Mouse (Mus musculus): ENCODE results near the gene Tube1.

Tube1 gene

GRCm38 (mm10) chr10:39133462-39134310, at the start of gene Tube1, which contains the start of gene Fam229b:
Gene Tube1 (plus strand): TSS chr10:39133976.
Gene Fam229b (minus strand): TSS chr10:39133914.
- peak; percentile 92 for DNase-seq (ENCODE audit: low spot score)

DNA sequence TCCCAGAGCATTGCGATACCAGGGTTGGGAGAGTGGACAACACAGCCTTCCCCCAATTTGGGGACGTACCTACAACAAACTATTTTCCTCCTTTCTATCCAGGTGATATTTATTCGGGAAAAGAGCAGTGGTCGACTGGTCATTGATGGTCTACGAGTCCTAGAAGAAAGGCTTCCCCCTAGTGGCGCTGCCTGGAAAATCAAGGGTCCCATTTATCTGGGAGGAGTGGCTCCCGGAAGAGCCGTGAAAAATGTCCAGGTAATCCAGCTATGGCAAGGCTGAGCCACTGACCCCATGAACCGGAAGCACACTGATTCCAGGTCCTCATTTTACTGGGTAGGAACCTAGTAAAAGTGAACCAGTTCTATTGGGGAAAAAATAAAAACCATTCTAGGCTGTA, 36.8 kb upstream of the Tube1 start:
- peak; percentile 59 for DNase-seq (ENCODE audit: low spot score)

DNA sequence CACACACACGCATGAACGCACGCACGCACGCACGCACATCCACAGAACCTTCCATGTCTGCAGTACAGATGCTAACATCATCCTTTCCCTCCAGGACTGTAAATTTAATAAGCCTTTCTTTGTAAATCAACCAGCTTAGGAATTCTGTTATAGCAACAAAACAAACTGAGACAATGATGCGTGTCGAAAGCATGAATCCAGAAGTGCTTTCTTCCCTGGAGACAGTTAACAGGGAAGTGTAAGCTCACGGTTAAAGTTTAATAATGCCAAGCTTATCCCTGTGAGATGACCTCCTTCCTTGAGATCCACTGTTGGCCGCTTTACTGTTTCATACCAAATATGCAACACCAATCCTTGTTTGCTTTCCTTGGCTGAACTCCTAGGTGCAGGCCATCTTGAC, 35.0 kb upstream of the Tube1 start:
- no peak for DNase-seq (ENCODE audit: low spot score)

DNA sequence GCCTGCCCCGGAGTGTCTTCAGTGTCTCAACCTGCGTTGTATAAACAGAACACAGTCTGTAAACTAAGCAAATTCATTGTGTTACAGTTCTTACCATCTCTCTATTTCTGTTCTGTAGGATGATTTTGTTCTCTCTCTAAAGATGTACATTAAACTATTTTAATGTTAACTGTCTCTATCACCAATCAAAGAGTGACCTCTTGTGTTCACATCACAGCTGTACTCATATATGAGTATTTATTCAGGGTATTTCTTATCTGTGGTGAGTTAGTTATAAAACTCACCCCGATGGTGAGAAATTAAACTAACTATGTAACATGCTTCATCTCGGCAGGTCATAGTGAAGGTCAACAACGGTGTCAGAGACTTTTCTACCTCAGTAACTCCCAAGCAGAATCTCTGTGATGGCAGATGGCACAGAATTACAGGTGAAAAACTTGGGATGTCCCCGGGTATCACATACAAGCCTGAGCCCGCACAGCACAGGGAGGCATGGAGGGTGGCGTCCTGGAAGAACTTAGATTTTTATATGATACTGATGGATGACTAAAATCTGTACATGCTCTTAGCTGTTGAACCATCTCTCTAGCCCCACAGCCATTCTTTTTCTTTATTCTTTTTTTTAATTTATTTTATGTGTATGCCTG, 28.9 kb upstream of the Tube1 start:
- no peak for DNase-seq (ENCODE audit: low spot score)

GRCm38 (mm10) chr10:39106413-39106812, 27.4 kb upstream of the Tube1 start:
- no peak for DNase-seq (ENCODE audit: low spot score)

DNA sequence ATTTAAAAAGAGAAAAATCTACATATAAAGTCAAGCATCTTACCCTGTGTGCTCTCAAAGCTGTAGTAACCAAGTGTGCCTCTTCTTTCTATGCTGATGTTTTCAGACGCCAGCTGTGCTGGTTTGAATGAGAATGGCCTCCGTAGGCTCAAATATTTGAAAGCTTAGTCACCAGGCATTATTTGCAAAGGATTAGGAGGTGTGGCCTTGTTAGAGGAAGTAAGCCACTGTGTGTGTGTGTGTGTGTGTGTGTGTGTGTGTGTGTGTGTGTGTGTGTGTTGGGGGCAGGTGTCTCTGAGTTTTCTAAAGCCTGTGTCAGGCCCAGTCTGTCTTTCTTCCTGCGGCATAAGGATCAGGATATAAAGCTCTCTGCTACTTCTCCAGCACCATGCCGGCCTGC, 26.8 kb upstream of the Tube1 start:
- no peak for DNase-seq (ENCODE audit: low spot score)

GRCm38 (mm10) chr10:39108837-39109488, 24.8 kb upstream of the Tube1 start:
- no peak for DNase-seq (ENCODE audit: low spot score)

DNA sequence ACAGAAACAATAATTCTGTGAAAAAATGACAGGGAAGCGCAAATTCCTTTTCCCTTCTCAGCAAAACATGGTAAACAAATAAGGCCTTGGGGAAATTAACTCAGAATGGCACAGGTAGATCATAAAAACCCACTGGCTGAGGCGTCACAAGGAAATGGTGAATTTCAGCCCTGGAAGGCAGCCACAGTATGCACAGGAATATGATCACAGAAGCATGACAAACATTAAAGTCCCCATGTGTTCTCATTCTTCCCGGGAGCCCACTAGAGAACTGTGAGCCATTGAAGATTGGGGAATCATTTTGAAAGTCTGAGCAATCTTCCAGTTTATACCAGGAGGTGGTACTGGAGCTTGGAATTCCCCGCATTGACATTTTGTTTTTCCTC, 24.3 kb upstream of the Tube1 start:
- DNase-seq (ENCODE audit: low spot score) = no peak

DNA sequence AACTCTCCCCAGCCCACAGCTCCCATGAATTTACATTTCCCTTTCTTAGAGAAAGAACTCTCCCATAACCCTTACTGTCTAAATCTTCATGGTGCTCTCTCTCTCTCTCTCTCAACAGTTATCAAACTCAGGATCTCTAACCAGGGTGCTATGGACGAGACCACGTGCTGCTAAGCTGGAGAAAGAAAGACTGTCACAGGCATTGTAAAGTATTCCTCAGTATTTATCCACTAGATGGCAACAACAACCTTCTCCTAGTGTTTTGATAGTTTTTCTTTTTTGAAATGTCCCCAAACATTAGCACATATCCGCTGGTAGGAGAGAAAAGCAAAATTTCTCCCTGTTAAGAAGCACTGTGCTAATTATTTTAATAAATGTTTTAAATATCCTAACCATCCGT, 12.4 kb upstream of the Tube1 start:
- no peak for DNase-seq (ENCODE audit: low spot score)

GRCm38 (mm10) chr10:39137766-39138165, 4.0 kb downstream of the Tube1 start:
- DNase-seq (ENCODE audit: low spot score) = no peak

DNA sequence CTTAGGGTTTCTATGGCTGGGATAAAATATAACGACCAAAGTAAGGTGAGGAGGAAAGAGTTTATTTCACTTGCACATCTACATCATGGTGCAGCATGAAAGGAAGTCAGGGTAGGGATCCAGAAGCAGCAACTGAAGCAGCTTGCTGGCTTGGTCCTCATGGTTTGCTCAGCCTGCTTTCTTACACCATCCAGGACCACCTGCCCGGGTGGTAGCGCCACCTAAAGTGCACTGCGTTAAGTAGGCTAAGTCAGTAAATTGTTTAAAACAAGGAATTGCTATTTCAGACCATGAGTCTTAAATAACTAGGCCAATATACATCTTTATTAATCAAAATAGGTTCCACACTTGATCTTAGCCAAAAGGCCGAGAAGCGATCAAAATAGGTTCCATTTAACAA, 5.0 kb downstream of the Tube1 start:
- DNase-seq (ENCODE audit: low spot score) = no peak

GRCm38 (mm10) chr10:39140843-39141242, 7.1 kb downstream of the Tube1 start:
- no peak for DNase-seq (ENCODE audit: low spot score)

GRCm38 (mm10) chr10:39141401-39141800, 7.6 kb downstream of the Tube1 start:
- no peak for DNase-seq (ENCODE audit: low spot score)

GRCm38 (mm10) chr10:39142216-39142615, 8.4 kb downstream of the Tube1 start:
- no peak for DNase-seq (ENCODE audit: low spot score)

DNA sequence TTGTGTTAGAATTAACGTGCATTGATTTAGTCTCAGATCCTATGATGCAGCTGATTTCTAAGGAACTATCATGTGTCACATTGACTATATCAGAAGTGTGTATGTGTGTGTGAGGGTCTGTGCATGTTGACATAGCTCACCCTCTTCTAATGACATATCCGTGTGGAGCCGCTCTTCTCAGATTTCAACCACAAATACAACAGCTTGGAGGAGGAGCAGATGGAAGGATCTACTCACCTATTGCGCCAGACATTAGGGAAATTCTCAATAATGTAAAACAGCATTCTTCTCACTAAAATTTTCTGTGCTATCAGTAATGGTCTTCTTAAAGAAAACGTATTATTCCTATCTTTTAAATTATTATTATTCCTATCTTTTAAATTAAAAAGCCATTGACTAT, 22.9 kb downstream of the Tube1 start:
- no peak for DNase-seq (ENCODE audit: low spot score)

GRCm38 (mm10) chr10:39157321-39157720, 23.5 kb downstream of the Tube1 start:
- DNase-seq (ENCODE audit: low spot score) = no peak

GRCm38 (mm10) chr10:39158306-39158705, 24.5 kb downstream of the Tube1 start:
- DNase-seq (ENCODE audit: low spot score) = no peak

DNA sequence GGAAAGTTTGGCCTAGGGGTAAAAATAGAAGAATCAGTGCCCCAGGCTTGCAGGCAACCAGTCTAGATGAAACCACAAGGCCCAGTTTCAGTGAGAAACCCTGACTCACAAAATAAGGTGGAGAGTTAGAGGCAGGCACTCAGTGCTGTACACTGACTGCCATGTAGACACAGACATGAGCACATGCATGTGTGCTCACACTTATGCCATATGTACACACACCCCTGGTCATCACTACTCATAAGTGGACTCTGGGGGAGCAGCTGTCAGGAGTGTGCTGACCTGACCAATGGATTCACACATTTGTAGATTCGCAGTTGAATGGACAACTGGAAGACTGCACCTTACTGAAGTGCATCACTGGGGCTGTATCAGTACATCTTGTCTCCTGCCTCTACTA, 27.6 kb downstream of the Tube1 start:
- no peak for DNase-seq (ENCODE audit: low spot score)

DNA sequence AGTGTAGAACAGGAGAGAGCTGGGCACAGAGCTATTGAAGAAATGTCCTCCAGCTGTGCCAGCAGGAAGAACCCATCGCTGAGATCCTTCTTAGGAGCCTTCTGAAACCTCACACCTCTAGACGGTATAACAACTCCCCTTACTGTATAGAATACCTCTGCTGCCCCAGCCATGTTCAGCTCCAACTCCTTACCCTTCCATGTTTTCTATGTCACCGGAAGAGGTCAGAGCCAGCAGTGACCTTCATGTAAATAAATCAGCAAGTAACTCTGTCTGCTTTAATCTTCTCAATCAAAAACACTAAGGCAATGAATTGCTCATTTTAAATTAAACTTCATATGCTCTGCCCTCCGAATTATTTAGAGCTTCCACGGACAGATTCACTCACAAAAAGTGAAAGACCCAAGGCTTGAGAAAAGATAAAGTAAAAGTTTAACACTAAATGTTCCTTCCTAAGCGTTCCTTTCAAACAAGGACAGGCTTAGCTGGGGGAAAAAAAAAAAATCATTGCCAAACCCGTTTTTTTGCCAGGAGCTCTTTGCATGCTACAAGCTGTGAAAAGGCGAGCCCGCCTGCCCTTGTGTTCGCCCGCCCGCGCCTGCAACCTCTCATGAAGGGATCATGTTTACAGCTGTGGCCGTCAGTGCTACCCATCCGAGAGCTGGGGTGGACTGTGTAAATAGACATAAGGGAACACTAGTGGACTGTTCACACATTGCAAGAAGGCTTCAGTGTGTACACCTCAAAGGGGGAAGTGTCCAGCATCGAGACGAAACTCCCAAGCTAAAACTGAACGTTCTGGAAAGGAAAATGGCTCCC, 29.1 kb downstream of the Tube1 start:
- peak; percentile 58 for DNase-seq (ENCODE audit: low spot score)

- no peak for DNase-seq (ENCODE audit: low spot score)
Measured at GRCm38 (mm10) chr10:39163694-39164093, 29.9 kb downstream of the Tube1 start, which contains the start of gene Ccn6. Gene Ccn6 (minus strand): TSS chr10:39163794.

- DNase-seq (ENCODE audit: low spot score) = no peak
Measured at GRCm38 (mm10) chr10:39165632-39166115, 31.9 kb downstream of the Tube1 start.

DNA sequence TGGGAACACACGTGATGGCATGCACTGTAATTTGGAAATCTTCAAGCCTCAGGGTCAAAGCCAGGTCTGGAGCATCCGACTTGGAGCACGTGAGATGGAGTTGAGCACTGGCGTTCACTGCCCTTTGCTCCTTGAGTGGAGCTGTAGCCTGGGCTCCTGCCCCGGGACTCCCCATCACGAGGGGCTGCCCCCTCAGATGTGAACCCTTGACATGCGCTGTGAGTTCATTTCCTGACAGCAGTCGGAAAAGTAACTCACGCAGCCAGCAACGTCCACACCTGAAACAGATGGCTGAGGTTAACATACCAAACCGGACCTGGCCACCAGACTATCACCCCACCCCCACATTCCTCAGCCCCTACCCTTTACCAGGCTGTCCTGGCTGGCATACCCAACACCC, 33.8 kb downstream of the Tube1 start:
- no peak for DNase-seq (ENCODE audit: low spot score)

All from testis, postnatal 10 days (tissue).